Mouse (Mus musculus) v-Abl transformed pro-B cells (cell line): ENCODE data around the gene Slc25a23.

Experiments used
- in situ Hi-C, 2 experiments: fragments of 400-800 bp; cut with MboI; formaldehyde crosslinking; loops; one replicate each; pipeline ENCODE4 v1.15.1; 2025; ENCODE audit not compliant: unreplicated experiment in 2 of 2

Slc25a23 gene

GRCm38 (mm10) chr17:57059486-57059977 is at the start of gene Slc25a23:
Slc25a23 (minus strand) TSS chr17:57059863.
- in situ Hi-C loops = no loop called here

- in situ Hi-C loops = no loop called here
Measured at GRCm38 (mm10) chr17:57108666-57109171, 49.1 kb upstream of the Slc25a23 start.

GRCm38 (mm10) chr17:57108040-57108665 is 48.5 kb upstream of the Slc25a23 start:
- in situ Hi-C loops = no loop called here

- in situ Hi-C loops = no loop called here
Measured at GRCm38 (mm10) chr17:57107064-57107463, 47.4 kb upstream of the Slc25a23 start.

- in situ Hi-C loops = no loop called here
Measured at GRCm38 (mm10) chr17:57106035-57106368, 46.3 kb upstream of the Slc25a23 start.

GRCm38 (mm10) chr17:57105181-57106034 is 45.7 kb upstream of the Slc25a23 start, which contains the start of gene Tnfsf9:
Tnfsf9 (plus strand) TSS chr17:57105325.
- in situ Hi-C loops = no loop called here

- in situ Hi-C loops = no loop called here
Measured at GRCm38 (mm10) chr17:57104496-57104895, 44.8 kb upstream of the Slc25a23 start.

GRCm38 (mm10) chr17:57102276-57102675 is 42.6 kb upstream of the Slc25a23 start:
- in situ Hi-C loops = no loop called here

- in situ Hi-C loops = loop anchor here (5.0 kb wide), 5 partner anchors 47 to 238 kb away; partner anchors contain the start of gene Alkbh7 (in 1 of the 2)
Measured at GRCm38 (mm10) chr17:57099629-57100325, 40.1 kb upstream of the Slc25a23 start.

GRCm38 (mm10) chr17:57098321-57098720 is 38.7 kb upstream of the Slc25a23 start:
- in situ Hi-C loops = loop anchor here (5.0 kb wide), 5 partner anchors 46 to 239 kb away; partner anchors contain the start of gene Alkbh7 (in 1 of the 2)

GRCm38 (mm10) chr17:57096623-57096920 is 36.9 kb upstream of the Slc25a23 start:
- in situ Hi-C loops = loop anchor here (5.0 kb wide), 5 partner anchors 44 to 241 kb away; partner anchors contain the start of gene Alkbh7 (in 1 of the 2)

GRCm38 (mm10) chr17:57095855-57096622 is 36.4 kb upstream of the Slc25a23 start:
- in situ Hi-C loops = loop anchor here (5.0 kb wide), 5 partner anchors 44 to 241 kb away; partner anchors contain the start of gene Alkbh7 (in 1 of the 2)

- in situ Hi-C loops = no loop called here
Measured at GRCm38 (mm10) chr17:57094222-57094621, 34.6 kb upstream of the Slc25a23 start.

- in situ Hi-C loops = no loop called here
Measured at GRCm38 (mm10) chr17:57087049-57087832, 27.6 kb upstream of the Slc25a23 start, which contains the start of gene Tubb4a. Tubb4a (minus strand) TSS chr17:57087782.

- in situ Hi-C loops = no loop called here
Measured at GRCm38 (mm10) chr17:57085970-57086757, 26.5 kb upstream of the Slc25a23 start.

- in situ Hi-C loops = no loop called here
Measured at GRCm38 (mm10) chr17:57082481-57082880, 22.8 kb upstream of the Slc25a23 start.

- in situ Hi-C loops = no loop called here
Measured at GRCm38 (mm10) chr17:57081234-57081842, 21.7 kb upstream of the Slc25a23 start.

- in situ Hi-C loops = loop anchor here in 1 of 2 experiments (5.0 kb wide), 1 partner anchor 83 kb away; the partner anchor contains the start of gene Alkbh7
Measured at GRCm38 (mm10) chr17:57079919-57080318, 20.3 kb upstream of the Slc25a23 start.
